Mouse (Mus musculus) adrenal gland (tissue): ENCODE results near the gene Tep1.

Experiments used
- intact Hi-C: fragments of 180-260 bp; cut with DNase I; formaldehyde crosslinking; loops from one replicate; pipeline ENCODE4 v1.15.1; 2025

The Tep1 gene

DNA sequence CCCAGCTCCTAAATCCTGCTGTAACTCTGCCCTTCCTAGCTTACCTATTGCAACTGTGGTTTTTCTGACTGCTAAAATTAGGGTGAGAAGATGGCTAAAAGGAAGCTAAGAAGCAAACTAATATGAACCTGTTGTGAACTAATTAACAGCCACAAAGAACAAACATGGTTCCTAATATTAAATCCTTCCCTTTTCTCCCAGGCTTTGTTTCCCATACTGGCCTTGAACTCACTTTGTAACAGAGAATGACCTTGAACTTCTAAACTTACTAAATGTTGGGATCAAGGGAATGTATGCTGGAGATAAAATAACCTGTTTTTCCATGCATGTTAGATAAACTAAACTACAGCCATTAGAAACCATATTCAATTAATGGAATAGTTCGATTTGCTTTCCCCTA is 73.9 kb downstream of the Tep1 start:
- intact Hi-C loops = no loop called here

DNA sequence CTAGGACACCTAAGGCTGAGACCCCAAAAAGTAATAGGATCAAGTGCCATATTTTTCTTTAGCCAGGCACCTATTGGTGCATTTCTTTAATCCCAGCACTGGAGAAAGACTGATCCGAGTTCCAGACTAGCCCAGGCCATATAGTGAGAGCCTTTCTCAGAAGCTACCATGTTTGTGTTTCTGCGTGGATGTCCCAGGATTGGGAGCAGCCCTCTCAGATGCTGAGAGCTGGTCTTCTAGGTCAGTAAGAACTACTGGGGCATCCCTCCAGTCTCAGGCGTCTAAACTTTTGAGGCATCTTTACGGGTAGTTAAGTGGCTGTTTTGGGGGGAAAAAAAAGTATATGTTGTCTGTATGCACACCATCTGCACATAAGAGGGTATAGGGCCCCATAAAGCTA is 74.4 kb downstream of the Tep1 start:
- intact Hi-C loops = no loop called here

DNA sequence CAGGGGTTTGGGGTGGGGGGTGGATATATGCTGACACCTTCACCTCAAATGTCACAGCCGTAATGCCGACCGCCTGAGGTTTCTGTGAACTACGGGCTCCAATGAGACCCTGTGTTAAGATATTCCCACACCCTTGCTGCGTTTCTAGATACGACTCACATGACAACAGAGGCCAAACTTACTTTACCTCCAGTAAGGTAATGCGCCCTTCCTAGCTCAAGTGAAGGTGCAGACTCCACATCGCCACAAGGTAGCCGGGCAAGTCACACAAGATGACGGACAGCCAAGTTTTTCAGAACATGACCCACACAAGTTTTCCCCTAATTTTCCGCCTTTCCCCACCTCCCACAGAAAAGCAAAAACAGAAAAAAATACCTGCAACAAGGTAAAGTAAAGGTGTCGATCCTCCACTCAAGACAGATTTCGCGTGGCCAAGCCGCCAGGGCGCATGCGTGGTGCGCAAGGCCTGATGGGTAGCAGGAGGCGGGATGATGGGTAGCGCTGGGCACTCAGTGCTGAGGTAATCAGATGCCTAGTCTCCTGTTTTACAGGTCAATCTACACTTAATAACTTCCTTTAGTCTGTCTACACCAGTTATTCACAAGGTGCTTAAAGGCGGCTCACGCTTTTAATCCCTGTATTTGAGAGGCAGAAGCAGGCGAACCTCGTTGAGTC is 75.0 kb downstream of the Tep1 start:
- intact Hi-C loops = no loop called here

DNA sequence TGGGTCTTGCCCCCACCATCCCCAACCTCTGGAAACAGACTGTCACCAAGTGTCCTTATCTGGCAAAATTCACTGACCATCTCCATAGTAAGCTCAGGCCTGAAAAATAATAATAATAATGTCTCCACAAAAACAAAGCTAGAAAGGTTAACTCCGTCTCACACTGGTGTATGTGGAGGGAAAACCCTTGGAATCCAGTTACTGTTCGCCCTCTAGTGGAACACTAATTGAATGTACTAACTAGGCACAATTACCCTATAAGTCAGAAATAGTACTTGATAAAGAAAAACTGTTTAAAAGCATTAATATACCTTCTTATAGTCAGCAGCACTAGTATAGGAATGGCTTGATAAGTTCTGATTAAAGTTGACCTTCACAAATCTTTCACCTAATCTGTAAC is 82.2 kb downstream of the Tep1 start:
- intact Hi-C loops = no loop called here

DNA sequence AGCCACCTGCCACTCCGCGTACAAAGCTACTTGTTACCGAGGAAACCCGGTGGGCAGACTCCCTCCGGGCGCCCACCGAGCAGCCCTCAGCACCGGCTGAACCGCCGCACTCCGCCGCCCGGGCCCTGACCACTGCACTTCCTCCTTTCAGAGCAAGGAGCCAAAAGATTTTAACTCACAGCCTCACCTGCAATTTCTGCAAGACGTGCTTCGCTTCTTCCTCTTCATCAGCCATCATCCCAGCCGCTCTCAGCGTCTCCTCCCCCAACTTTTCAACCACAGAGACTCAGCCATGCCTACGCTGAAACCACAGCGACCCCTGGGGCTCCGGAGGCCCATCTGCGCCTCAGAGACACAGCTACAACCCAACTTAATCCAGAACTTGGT is 85.1 kb downstream of the Tep1 start, which contains the start of gene Ttc5:
Gene Ttc5 (minus strand): TSS at position 269 of the 387 bp plus-strand sequence.
- intact Hi-C loops = no loop called here

DNA sequence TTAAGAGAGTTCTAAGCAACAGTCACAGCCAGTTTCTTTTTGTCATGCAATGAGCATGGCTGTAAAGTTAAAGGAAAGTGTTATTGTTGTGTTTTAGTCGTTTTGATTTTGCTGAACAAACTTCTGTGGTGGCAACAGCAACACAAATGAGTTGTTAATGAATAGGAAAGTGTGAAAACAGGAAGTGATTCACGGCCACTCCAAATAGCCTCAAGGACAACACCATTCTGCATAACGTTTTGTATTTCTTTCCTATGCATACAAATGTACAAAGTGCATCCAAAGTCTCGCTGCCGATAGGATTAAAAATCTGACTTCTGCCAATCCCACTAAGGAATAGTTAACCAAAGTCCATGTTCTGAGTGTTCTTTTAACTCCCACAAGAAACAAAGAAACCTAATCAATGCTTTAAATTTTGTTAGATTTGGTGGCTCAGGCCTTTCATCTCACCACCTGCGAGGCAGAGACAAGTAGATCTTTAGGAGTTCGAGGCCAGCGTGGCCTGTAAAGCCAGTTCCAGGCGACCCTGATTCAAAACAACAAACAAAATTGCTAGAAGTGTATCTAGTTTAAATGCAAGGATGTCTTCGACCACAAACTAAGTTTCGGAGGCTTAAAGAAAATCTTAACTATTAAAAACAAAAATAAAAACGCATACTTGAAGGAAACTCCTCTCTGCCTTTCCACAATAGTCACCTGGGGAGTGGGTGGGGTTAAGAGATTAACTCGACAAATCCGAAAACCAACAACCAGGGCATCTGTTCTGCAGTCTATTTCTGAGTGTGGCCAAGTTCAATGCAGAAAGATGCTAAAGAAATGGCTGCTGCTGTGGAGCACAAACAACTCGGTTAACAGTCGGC is 85.7 kb downstream of the Tep1 start:
- intact Hi-C loops = no loop called here

- intact Hi-C loops = no loop called here
These were observed 88.2 kb downstream of the Tep1 start for GRCm38 (mm10) chr14:50782166-50782565.
